Mouse (Mus musculus): ENCODE data around the gene AB124611. TPM values are rescaled to one million over a fixed set of nuclear protein-coding genes. Genes with fewer than 3 reads are reported as not detected.
A peak's percentile ranks its signal among the peaks of the same experiment; 100 is the strongest.
"Not testable (repeated sequence)": the region's sequence is repeated elsewhere in the genome, so short reads cannot be mapped to it uniquely, and the experiment has no call there.

AB124611 gene
- polyA plus RNA-seq, 1 experiment from 2014 or later: 4.7 TPM

- peaks cover 40% of the 10 kb centered on the region for H3K36me3 ChIP-seq
- H3K27ac ChIP-seq: peak overlapping the region; percentile 76; the same call in 1 of the 2 replicates
- 2% methylated on average over 69 of the region's 69 CpGs for WGBS
- peaks cover 24% of the 10 kb centered on the region for H3K4me1 ChIP-seq
- peak overlapping the region; percentile 93 for H3K9ac ChIP-seq
- H3K9me3 ChIP-seq: no peaks in the 10 kb centered on the region
- no peaks in the 10 kb centered on the region for H3K27me3 ChIP-seq (replicated peaks)
- H3K4me2 ChIP-seq (replicated peaks): peak overlapping the region; percentile 93
- peak; percentile 69 for ATAC-seq (ENCODE audit: low FRiP score, low read depth)
- peak overlapping the region; percentile 97 for H3K4me3 ChIP-seq
Measured at GRCm38 (mm10) chr9:21593122-21593721, 67.2 kb downstream of the AB124611 start.

- ATAC-seq (ENCODE audit: low FRiP score, low read depth); H3K27ac ChIP-seq; H3K9me3 ChIP-seq; H3K27me3 ChIP-seq (replicated peaks): not testable (repeated sequence)
- Histone ChIP-seq H3K4me1 (peaks cover 24% of the 10 kb centered on the region), H3K36me3 (peaks cover 29% of the 10 kb centered on the region), H3K4me2 (replicated peaks) (peak overlapping the region; percentile 93), H3K4me3 (peak overlapping the region; percentile 97; the same call in 1 of the 2 replicates), H3K9ac (0 out of 2 replicates have a peak overlapping the region, but pooled peaks have one; percentile 93)
- WGBS: 91% methylated on average over 8 of the region's 8 CpGs
Measured at GRCm38 (mm10) chr9:21594350-21594749, 68.4 kb downstream of the AB124611 start.

GRCm38 (mm10) chr9:21594838-21595237 lies 68.9 kb downstream of the AB124611 start:
- peak overlapping the region; percentile 93; the same call in 1 of the 2 replicates for H3K4me2 ChIP-seq (replicated peaks)

More at GRCm38 (mm10) chr9:21594838-21595237, 68.9 kb downstream of the AB124611 start:
- Histone ChIP-seq H3K4me1 (peaks cover 24% of the 10 kb centered on the region), H3K9me3 (no peaks in the 10 kb centered on the region), H3K27ac (no peak overlapping the region), H3K36me3 (peaks cover 24% of the 10 kb centered on the region), H3K27me3 (replicated peaks) (no peaks in the 10 kb centered on the region), H3K4me3 (no peak overlapping the region), H3K9ac (no peak overlapping the region)
- ATAC-seq (ENCODE audit: low FRiP score, low read depth): no peak
- WGBS: 94% methylated on average over 2 of the region's 2 CpGs

Small RNA genes within 50 kb of the gene (microRNA-seq; reads per million reads assigned to microRNA genes)
- 1.7 reads per million for gene Mir199a-1

Other genes with a start within 250 kb of the AB124611 start
- gene Kri1, start 238.2 kb upstream of the AB124611 start, polyA plus RNA-seq (2016; fragmentation: Nextera tagmentation; extraction: Ambion mirVana): 18.0 and 25.2 TPM in 2 replicates
- gene Cdkn2d, start 234.8 kb upstream of the AB124611 start, polyA plus RNA-seq (2016; fragmentation: Nextera tagmentation; extraction: Ambion mirVana): 94.6 and 96.1 TPM in 2 replicates
- 0.65 and 1.3 TPM in 2 replicates for gene Ap1m2, start 213.8 kb upstream of the AB124611 start, polyA plus RNA-seq (2016; fragmentation: Nextera tagmentation; extraction: Ambion mirVana)
- gene Slc44a2, start 205.5 kb upstream of the AB124611 start, polyA plus RNA-seq (2016; fragmentation: Nextera tagmentation; extraction: Ambion mirVana): 78.4 and 85.2 TPM in 2 replicates
- gene Ilf3, start 158.3 kb upstream of the AB124611 start, polyA plus RNA-seq (2016; fragmentation: Nextera tagmentation; extraction: Ambion mirVana): 280 and 286 TPM in 2 replicates
- gene Qtrt1, start 114.3 kb upstream of the AB124611 start, polyA plus RNA-seq (2016; fragmentation: Nextera tagmentation; extraction: Ambion mirVana): 42.3 and 49.5 TPM in 2 replicates
- gene Dnm2, start 101.3 kb upstream of the AB124611 start, polyA plus RNA-seq (2016; fragmentation: Nextera tagmentation; extraction: Ambion mirVana): 74.7 and 80.4 TPM in 2 replicates
- 67.3 and 69.1 TPM in 2 replicates for gene Tmed1, start 15.9 kb upstream of the AB124611 start, polyA plus RNA-seq (2016; fragmentation: Nextera tagmentation; extraction: Ambion mirVana)
- gene Carm1, start 20.7 kb downstream of the AB124611 start, polyA plus RNA-seq (2016; fragmentation: Nextera tagmentation; extraction: Ambion mirVana): 64.4 and 77.4 TPM in 2 replicates
- gene Timm29, start 66.5 kb downstream of the AB124611 start, polyA plus RNA-seq (2016; fragmentation: Nextera tagmentation; extraction: Ambion mirVana): 58.2 and 62.4 TPM in 2 replicates
- 22.0 and 22.1 TPM in 2 replicates for gene Yipf2, start 66.7 kb downstream of the AB124611 start, polyA plus RNA-seq (2016; fragmentation: Nextera tagmentation; extraction: Ambion mirVana)
- gene Smarca4, start 90.0 kb downstream of the AB124611 start, polyA plus RNA-seq (2016; fragmentation: Nextera tagmentation; extraction: Ambion mirVana): 178 and 186 TPM in 2 replicates
- gene Ldlr, start 197.3 kb downstream of the AB124611 start, polyA plus RNA-seq (2016; fragmentation: Nextera tagmentation; extraction: Ambion mirVana): 30.4 and 33.2 TPM in 2 replicates
- 59.9 and 73.5 TPM in 2 replicates for gene Spc24, start 234.1 kb downstream of the AB124611 start, polyA plus RNA-seq (2016; fragmentation: Nextera tagmentation; extraction: Ambion mirVana)